Mouse (Mus musculus): ENCODE measurements around the gene Ankrd65. TPM values are rescaled to one million over a fixed set of nuclear protein-coding genes. Genes with fewer than 3 reads are reported as not detected.
A peak's percentile ranks its signal among the peaks of the same experiment; 100 is the strongest.

Gene Ankrd65
- polyA plus RNA-seq, 1 experiment from 2014 or later: 0.71 TPM

DNA sequence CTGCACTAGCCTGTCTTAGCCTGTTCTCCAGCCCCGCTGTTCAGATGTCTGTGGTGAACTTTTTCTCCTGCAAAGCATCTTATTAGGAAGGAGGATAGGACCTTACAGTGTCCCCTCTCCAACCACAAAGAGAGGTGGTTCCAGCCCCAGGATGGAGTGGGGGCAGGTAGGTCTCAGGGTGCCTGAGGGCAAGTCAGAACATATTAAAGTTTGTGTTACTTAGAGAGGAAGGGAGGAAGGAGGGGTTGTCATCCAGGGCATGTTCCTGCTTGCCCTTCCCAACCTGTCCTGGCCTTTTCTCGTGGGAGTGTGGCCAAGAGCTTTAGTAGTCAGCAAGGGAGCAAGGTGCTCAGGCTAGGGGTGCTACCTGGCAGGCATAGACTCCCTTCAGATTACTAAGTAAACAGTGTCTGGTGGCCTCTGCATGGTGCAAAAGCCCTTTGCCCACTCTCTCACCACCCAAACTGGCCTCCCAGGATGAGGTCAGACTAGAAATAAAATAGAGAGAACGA is 467 bp downstream of the Ankrd65 start:
- Histone ChIP-seq H3K4me3 (replicated peaks) (no peak overlapping the region), H3K36me3 (no peaks in the 10 kb centered on the region), H3K27ac (replicated peaks) (0 out of 2 replicates have a peak overlapping the region, but pooled peaks have one; percentile 39), H3K9me3 (replicated peaks) (no peaks in the 10 kb centered on the region), H3K4me2 (replicated peaks) (no peak overlapping the region), H3K9ac (no peak overlapping the region), H3K4me1 (no peaks in the 10 kb centered on the region), H3K27me3 (no peaks in the 10 kb centered on the region)
- whole genome bisulfite sequencing: 46% methylated on average over 3 of the region's 3 CpGs
- peak; percentile 34; the same call in 1 of the 2 replicates for ATAC-seq (ENCODE audit: insufficient number of reproducible peaks, low FRiP score, low TSS enrichment, low read depth)

GRCm38 (mm10) chr4:155791240-155791933 is 1.1 kb downstream of the Ankrd65 start:
- H3K27ac ChIP-seq (replicated peaks): 0 out of 2 replicates have a peak overlapping the region, but pooled peaks have one; percentile 39
- no peak overlapping the region for H3K4me2 ChIP-seq (replicated peaks)
- H3K4me3 ChIP-seq (replicated peaks): no peak overlapping the region
- H3K9me3 ChIP-seq (replicated peaks): no peaks in the 10 kb centered on the region
- no peak for ATAC-seq (ENCODE audit: insufficient number of reproducible peaks, low FRiP score, low TSS enrichment, low read depth)
- H3K36me3 ChIP-seq: no peaks in the 10 kb centered on the region
- H3K4me1 ChIP-seq: no peaks in the 10 kb centered on the region
- WGBS: 71% methylated on average over 24 of the region's 24 CpGs
- no peak overlapping the region for H3K9ac ChIP-seq
- H3K27me3 ChIP-seq: no peaks in the 10 kb centered on the region; the same call in 1 of the 2 replicates

- Histone ChIP-seq H3K4me2 (replicated peaks) (no peak overlapping the region), H3K27me3 (no peaks in the 10 kb centered on the region; the same call in 1 of the 2 replicates), H3K36me3 (no peaks in the 10 kb centered on the region), H3K4me1 (no peaks in the 10 kb centered on the region), H3K4me3 (replicated peaks) (no peak overlapping the region), H3K27ac (replicated peaks) (no peak overlapping the region), H3K9me3 (replicated peaks) (no peaks in the 10 kb centered on the region), H3K9ac (no peak overlapping the region)
- no peak for ATAC-seq (ENCODE audit: insufficient number of reproducible peaks, low FRiP score, low TSS enrichment, low read depth)
- WGBS: 81% methylated on average over 2 of the region's 2 CpGs
Measured at GRCm38 (mm10) chr4:155793730-155794129, 3.5 kb downstream of the Ankrd65 start.

GRCm38 (mm10) chr4:155802075-155802474 is 11.8 kb downstream of the Ankrd65 start:
- H3K4me3 ChIP-seq (replicated peaks): no peak overlapping the region
- H3K9me3 ChIP-seq (replicated peaks): no peaks in the 10 kb centered on the region
- H3K4me2 ChIP-seq (replicated peaks): no peak overlapping the region
- no peak for ATAC-seq (ENCODE audit: insufficient number of reproducible peaks, low FRiP score, low TSS enrichment, low read depth)
- peaks cover 11% of the 10 kb centered on the region for H3K36me3 ChIP-seq
- H3K4me1 ChIP-seq: peaks cover 21% of the 10 kb centered on the region
- WGBS: 94% methylated on average over 1 of the region's 1 CpGs
- no peak overlapping the region for H3K27ac ChIP-seq (replicated peaks)
- no peak overlapping the region for H3K9ac ChIP-seq
- no peaks in the 10 kb centered on the region for H3K27me3 ChIP-seq

- peak; percentile 53 for ATAC-seq (ENCODE audit: insufficient number of reproducible peaks, low FRiP score, low TSS enrichment, low read depth)
- WGBS: 7% methylated on average over 12 of the region's 12 CpGs
- Histone ChIP-seq H3K9ac (peak within 1 kb of the TSS; percentile 74), H3K4me2 (replicated peaks) (peak within 1 kb of the TSS; percentile 69), H3K9me3 (replicated peaks) (no peaks in the 10 kb centered on the region), H3K36me3 (peaks cover 17% of the 10 kb centered on the region), H3K27me3 (no peaks in the 10 kb centered on the region), H3K27ac (replicated peaks) (peak within 1 kb of the TSS; percentile 71), H3K4me3 (replicated peaks) (peak within 1 kb of the TSS; percentile 74), H3K4me1 (peaks cover 21% of the 10 kb centered on the region)
Measured at GRCm38 (mm10) chr4:155802741-155803339, 12.6 kb downstream of the Ankrd65 start, which contains the start of gene Mrpl20. Mrpl20 (plus strand) TSS chr4:155802878.

DNA sequence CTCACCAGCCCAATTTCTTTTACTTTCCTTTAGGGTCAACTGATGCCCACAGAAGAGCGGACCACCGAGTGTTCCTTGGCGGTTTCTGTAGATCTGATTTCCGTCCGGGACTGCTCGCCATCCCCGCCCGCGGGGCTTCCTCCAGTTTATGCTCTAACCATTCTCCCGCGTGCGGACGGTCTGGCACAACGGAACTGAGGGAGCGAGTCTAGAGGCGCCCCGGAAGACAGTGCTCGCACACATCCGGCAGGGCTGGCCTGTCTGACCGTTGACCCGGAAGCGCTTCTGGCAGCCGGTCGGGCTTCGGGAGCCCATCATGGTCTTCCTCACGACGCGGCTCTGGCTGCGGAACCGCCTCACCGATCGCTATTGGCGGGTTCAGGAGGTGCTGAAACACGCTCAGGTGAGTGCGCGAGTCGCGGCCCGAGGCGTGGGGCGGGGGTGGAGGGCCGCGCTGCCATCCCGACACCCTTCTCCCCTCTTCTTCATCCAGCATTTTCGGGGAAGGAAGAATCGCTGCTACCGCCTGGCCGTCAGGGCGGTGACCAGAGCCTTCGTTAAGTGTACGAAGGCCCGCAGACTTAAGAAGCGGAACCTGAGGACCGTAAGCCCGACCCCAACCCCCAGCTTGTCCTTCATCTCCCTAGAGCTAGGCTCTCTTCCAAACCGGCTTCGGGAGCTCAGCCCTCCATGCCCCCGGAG is 13.3 kb downstream of the Ankrd65 start:
- Histone ChIP-seq H3K9ac (peak overlapping the region; percentile 74), H3K27ac (replicated peaks) (peak overlapping the region; percentile 71), H3K4me2 (replicated peaks) (peak overlapping the region; percentile 69), H3K9me3 (replicated peaks) (no peaks in the 10 kb centered on the region), H3K4me3 (replicated peaks) (peak overlapping the region; percentile 74), H3K4me1 (peaks cover 21% of the 10 kb centered on the region), H3K27me3 (no peaks in the 10 kb centered on the region), H3K36me3 (peaks cover 23% of the 10 kb centered on the region)
- ATAC-seq (ENCODE audit: insufficient number of reproducible peaks, low FRiP score, low TSS enrichment, low read depth): peak; percentile 96
- WGBS: under 1% methylated on average over 58 of the region's 58 CpGs

GRCm38 (mm10) chr4:155807841-155808240 is 17.6 kb downstream of the Ankrd65 start:
- no peak for ATAC-seq (ENCODE audit: insufficient number of reproducible peaks, low FRiP score, low TSS enrichment, low read depth)
- Histone ChIP-seq H3K36me3 (peaks cover 48% of the 10 kb centered on the region), H3K9me3 (replicated peaks) (no peaks in the 10 kb centered on the region), H3K27ac (replicated peaks) (no peak overlapping the region), H3K4me3 (replicated peaks) (no peak overlapping the region), H3K4me1 (peaks cover 25% of the 10 kb centered on the region), H3K27me3 (no peaks in the 10 kb centered on the region), H3K9ac (no peak overlapping the region), H3K4me2 (replicated peaks) (no peak overlapping the region)
- 83% methylated on average over 3 of the region's 3 CpGs for WGBS

GRCm38 (mm10) chr4:155811929-155812664 is 21.9 kb downstream of the Ankrd65 start, which contains the start of gene Ccnl2:
Ccnl2 (plus strand) TSS chr4:155812489.
- H3K36me3 ChIP-seq: peaks cover 72% of the 10 kb centered on the region
- no peaks in the 10 kb centered on the region for H3K9me3 ChIP-seq (replicated peaks)
- peaks cover 20% of the 10 kb centered on the region for H3K4me1 ChIP-seq
- H3K27ac ChIP-seq (replicated peaks): peak within 1 kb of the TSS; percentile 96
- peak within 1 kb of the TSS; percentile 100 for H3K4me3 ChIP-seq (replicated peaks)
- under 1% methylated on average over 59 of the region's 60 CpGs for WGBS
- H3K4me2 ChIP-seq (replicated peaks): peak within 1 kb of the TSS; percentile 79
- H3K9ac ChIP-seq: peak within 1 kb of the TSS; percentile 100
- no peaks in the 10 kb centered on the region for H3K27me3 ChIP-seq
- ATAC-seq (ENCODE audit: insufficient number of reproducible peaks, low FRiP score, low TSS enrichment, low read depth): peak; percentile 100

- peak overlapping the region; percentile 96 for H3K27ac ChIP-seq (replicated peaks)
- H3K4me3 ChIP-seq (replicated peaks): peak overlapping the region; percentile 100
- peaks cover 73% of the 10 kb centered on the region for H3K36me3 ChIP-seq
- H3K4me2 ChIP-seq (replicated peaks): peak overlapping the region; percentile 79
- peaks cover 20% of the 10 kb centered on the region for H3K4me1 ChIP-seq
- H3K9me3 ChIP-seq (replicated peaks): no peaks in the 10 kb centered on the region
- ATAC-seq (ENCODE audit: insufficient number of reproducible peaks, low FRiP score, low TSS enrichment, low read depth): peak; percentile 6; the same call in 1 of the 2 replicates
- peak overlapping the region; percentile 100 for H3K9ac ChIP-seq
- under 1% methylated on average over 48 of the region's 49 CpGs for WGBS
- no peaks in the 10 kb centered on the region for H3K27me3 ChIP-seq
Measured at GRCm38 (mm10) chr4:155812665-155813181, 22.5 kb downstream of the Ankrd65 start.

GRCm38 (mm10) chr4:155817533-155817932 is 27.3 kb downstream of the Ankrd65 start:
- peaks cover 13% of the 10 kb centered on the region for H3K4me1 ChIP-seq
- H3K4me2 ChIP-seq (replicated peaks): no peak overlapping the region
- H3K27me3 ChIP-seq: no peaks in the 10 kb centered on the region
- no peak overlapping the region for H3K9ac ChIP-seq
- H3K4me3 ChIP-seq (replicated peaks): no peak overlapping the region
- H3K9me3 ChIP-seq (replicated peaks): no peaks in the 10 kb centered on the region
- no peak overlapping the region for H3K27ac ChIP-seq (replicated peaks)
- peaks cover 86% of the 10 kb centered on the region for H3K36me3 ChIP-seq
- WGBS: 87% methylated on average over 4 of the region's 4 CpGs
- ATAC-seq (ENCODE audit: insufficient number of reproducible peaks, low FRiP score, low TSS enrichment, low read depth): no peak

All from embryonic facial prominence, embryonic 15.5 days (tissue).